Mouse (Mus musculus) limb, embryonic 12.5 days (tissue): ENCODE results near the gene Trmt61a. TPM values are rescaled to one million over a fixed set of nuclear protein-coding genes. Genes with fewer than 3 reads are reported as not detected.

Experiments
- ATAC-seq: fragments of 200-750 bp; cut with Nextera tagmentation; 2 replicates; pipeline ENCODE4 v1.8.0; 2017; ENCODE audit warnings: low read depth, moderate TSS enrichment; ENCODE audit not compliant: insufficient number of reproducible peaks, insufficient read depth, low FRiP score, low TSS enrichment
- H3K27ac ChIP-seq: fragments of 300-500 bp; sonication (generic); 2 replicates; pipeline ENCODE4 v1.5.1; 2016; ENCODE audit warnings: mild to moderate bottlenecking, moderate library complexity
- H3K27me3 ChIP-seq: fragments of 300-500 bp; sonication (generic); 2 replicates; pipeline ENCODE4 v1.6.1; 2016; ENCODE audit warnings: mild to moderate bottlenecking, moderate library complexity
- H3K36me3 ChIP-seq: fragments of 300-500 bp; sonication (generic); 2 replicates; pipeline ENCODE4 v1.6.1; 2016; ENCODE audit warnings: mild to moderate bottlenecking, moderate library complexity
- H3K4me1 ChIP-seq: fragments of 300-500 bp; sonication (generic); replicated peaks from 2 replicates; pipeline ENCODE4 v1.6.1; 2016
- H3K4me2 ChIP-seq: fragments of 300-500 bp; sonication (generic); 2 replicates; pipeline ENCODE4 v1.6.1; 2016; ENCODE audit warnings: mild to moderate bottlenecking, moderate library complexity
- H3K4me3 ChIP-seq: fragments of 300-500 bp; sonication (generic); replicated peaks from 2 replicates; pipeline ENCODE4 v1.5.1; 2016; ENCODE audit warnings: mild to moderate bottlenecking
- H3K9ac ChIP-seq: fragments of 300-500 bp; sonication (generic); replicated peaks from 2 replicates; pipeline ENCODE4 v1.6.1; 2016; ENCODE audit warnings: mild to moderate bottlenecking, moderate library complexity
- H3K9me3 ChIP-seq: fragments of 300-500 bp; sonication (generic); 2 replicates; pipeline ENCODE4 v1.6.1; 2016; ENCODE audit warnings: mild to moderate bottlenecking, moderate library complexity
- WGBS: fragments of 180-500 bp; shearing (Covaris S2); methylation state at CpG from one replicate; pipeline ENCODE4 v1.1.7; 2016; 5-methylcytosine and 5-hydroxymethylcytosine counted together
- polyA plus RNA-seq: library from polyadenylated mRNA; unstranded; fragments of >200 nt; fragmentation: Nextera tagmentation; extraction: Ambion mirVana; gene quantifications from 2 replicates; pipeline ENCODE4 v1.2.1, GENCODE M21; 2016

Gene Trmt61a
- polyA plus RNA-seq, 1 experiment from 2014 or later = 10.4 TPM

- 97% methylated on average over 7 of the region's 7 CpGs for WGBS
- H3K27me3 ChIP-seq = no peaks in the 10 kb centered on the region
- H3K36me3 ChIP-seq = peaks cover 15% of the 10 kb centered on the region
- H3K4me3 ChIP-seq = no peak overlapping the region
- no peak for ATAC-seq
- H3K27ac ChIP-seq = no peak overlapping the region
- peaks cover 20% of the 10 kb centered on the region for H3K4me1 ChIP-seq
- no peak overlapping the region for H3K4me2 ChIP-seq
- H3K9me3 ChIP-seq = no peaks in the 10 kb centered on the region
- no peak overlapping the region for H3K9ac ChIP-seq
These were observed 38.6 kb downstream of the Trmt61a start for GRCm38 (mm10) chr12:111716505-111716904.

- Histone ChIP-seq H3K4me2 (no peak overlapping the region), H3K9me3 (no peaks in the 10 kb centered on the region), H3K4me3 (no peak overlapping the region), H3K36me3 (peaks cover 21% of the 10 kb centered on the region), H3K4me1 (peaks cover 13% of the 10 kb centered on the region), H3K27me3 (no peaks in the 10 kb centered on the region), H3K27ac (no peak overlapping the region; the same call in 1 of the 2 replicates), H3K9ac (0 out of 2 replicates have a peak overlapping the region, but pooled peaks have one; percentile 18)
- WGBS = 67% methylated on average over 8 of the region's 8 CpGs
- ATAC-seq = no peak
These were observed 40.8 kb downstream of the Trmt61a start for GRCm38 (mm10) chr12:111718656-111719055.

GRCm38 (mm10) chr12:111720222-111720621 is 42.3 kb downstream of the Trmt61a start:
- Histone ChIP-seq H3K36me3 (peaks cover 31% of the 10 kb centered on the region), H3K27me3 (no peaks in the 10 kb centered on the region), H3K9me3 (no peaks in the 10 kb centered on the region), H3K27ac (no peak overlapping the region), H3K4me2 (no peak overlapping the region), H3K9ac (no peak overlapping the region), H3K4me3 (no peak overlapping the region), H3K4me1 (0 out of 2 replicates have a peak, but pooled peaks cover 2% of the 10 kb centered on the region)
- no peak for ATAC-seq
- 88% methylated on average over 4 of the region's 4 CpGs for WGBS

- no peaks in the 10 kb centered on the region for H3K9me3 ChIP-seq
- H3K4me1 ChIP-seq = peaks cover 2% of the 10 kb centered on the region; the same call in 1 of the 2 replicates
- 74% methylated on average over 9 of the region's 9 CpGs for WGBS
- H3K36me3 ChIP-seq = peaks cover 44% of the 10 kb centered on the region
- no peak for ATAC-seq
- no peaks in the 10 kb centered on the region for H3K27me3 ChIP-seq
- H3K4me2 ChIP-seq = no peak overlapping the region
- no peak overlapping the region for H3K4me3 ChIP-seq
- H3K9ac ChIP-seq = no peak overlapping the region
- H3K27ac ChIP-seq = no peak overlapping the region
These were observed 44.7 kb downstream of the Trmt61a start for GRCm38 (mm10) chr12:111722654-111723053.

GRCm38 (mm10) chr12:111724638-111725337 is 46.9 kb downstream of the Trmt61a start:
- no peak overlapping the region for H3K9ac ChIP-seq
- H3K27me3 ChIP-seq = no peaks in the 10 kb centered on the region
- H3K9me3 ChIP-seq = no peaks in the 10 kb centered on the region
- H3K36me3 ChIP-seq = peaks cover 62% of the 10 kb centered on the region
- no peak overlapping the region for H3K4me2 ChIP-seq
- WGBS = 65% methylated on average over 6 of the region's 6 CpGs
- H3K4me3 ChIP-seq = no peak overlapping the region
- 0 out of 2 replicates have a peak overlapping the region, but pooled peaks have one; percentile 29 for H3K27ac ChIP-seq
- ATAC-seq = no peak
- no peaks in the 10 kb centered on the region; the same call in 1 of the 2 replicates for H3K4me1 ChIP-seq

- WGBS = 73% methylated on average over 12 of the region's 12 CpGs
- H3K4me1 ChIP-seq = no peaks in the 10 kb centered on the region; the same call in 1 of the 2 replicates
- no peaks in the 10 kb centered on the region for H3K9me3 ChIP-seq
- no peaks in the 10 kb centered on the region for H3K27me3 ChIP-seq
- peaks cover 65% of the 10 kb centered on the region for H3K36me3 ChIP-seq
- no peak overlapping the region for H3K4me3 ChIP-seq
- no peak overlapping the region for H3K4me2 ChIP-seq
- ATAC-seq = no peak
- no peak overlapping the region for H3K9ac ChIP-seq
- 0 out of 2 replicates have a peak overlapping the region, but pooled peaks have one; percentile 29 for H3K27ac ChIP-seq
These were observed 47.6 kb downstream of the Trmt61a start for GRCm38 (mm10) chr12:111725338-111726121.

GRCm38 (mm10) chr12:111726122-111726463 is 48.2 kb downstream of the Trmt61a start:
- Histone ChIP-seq H3K9me3 (no peaks in the 10 kb centered on the region), H3K4me3 (no peak overlapping the region), H3K27me3 (no peaks in the 10 kb centered on the region), H3K4me1 (no peaks in the 10 kb centered on the region; the same call in 1 of the 2 replicates), H3K9ac (no peak overlapping the region), H3K4me2 (no peak overlapping the region), H3K36me3 (peaks cover 65% of the 10 kb centered on the region), H3K27ac (no peak overlapping the region)
- no peak for ATAC-seq
- 72% methylated on average over 4 of the region's 4 CpGs for WGBS

GRCm38 (mm10) chr12:111727956-111728355 is 50.1 kb downstream of the Trmt61a start:
- Histone ChIP-seq H3K4me2 (no peak overlapping the region), H3K9ac (no peak overlapping the region), H3K36me3 (peaks cover 72% of the 10 kb centered on the region), H3K4me3 (no peak overlapping the region), H3K27me3 (no peaks in the 10 kb centered on the region), H3K4me1 (peaks cover 4% of the 10 kb centered on the region), H3K27ac (no peak overlapping the region), H3K9me3 (no peaks in the 10 kb centered on the region)
- WGBS = 92% methylated on average over 1 of the region's 1 CpGs
- no peak for ATAC-seq

GRCm38 (mm10) chr12:111731822-111732807 is 54.2 kb downstream of the Trmt61a start:
- Histone ChIP-seq H3K36me3 (peaks cover 42% of the 10 kb centered on the region), H3K9me3 (no peaks in the 10 kb centered on the region), H3K27ac (0 out of 2 replicates have a peak overlapping the region, but pooled peaks have one; percentile 4), H3K4me2 (peak overlapping the region; percentile 40), H3K27me3 (no peaks in the 10 kb centered on the region), H3K4me3 (no peak overlapping the region), H3K4me1 (peaks cover 4% of the 10 kb centered on the region; the same call in 1 of the 2 replicates), H3K9ac (no peak overlapping the region; the same call in 1 of the 2 replicates)
- peak; percentile 73 for ATAC-seq
- 33% methylated on average over 30 of the region's 30 CpGs for WGBS

- Histone ChIP-seq H3K27ac (0 out of 2 replicates have a peak overlapping the region, but pooled peaks have one; percentile 4), H3K9me3 (no peaks in the 10 kb centered on the region), H3K27me3 (no peaks in the 10 kb centered on the region), H3K36me3 (peaks cover 34% of the 10 kb centered on the region), H3K9ac (no peak overlapping the region; the same call in 1 of the 2 replicates), H3K4me2 (no peak overlapping the region), H3K4me1 (peaks cover 4% of the 10 kb centered on the region; the same call in 1 of the 2 replicates), H3K4me3 (no peak overlapping the region)
- ATAC-seq = peak; percentile 40
- WGBS = 66% methylated on average over 5 of the region's 5 CpGs
These were observed 55.0 kb downstream of the Trmt61a start for GRCm38 (mm10) chr12:111732921-111733320.
